Mouse (Mus musculus): ENCODE data around the gene Akr1e1.
A peak's percentile ranks its signal among the peaks of the same experiment; 100 is the strongest.
"Not testable (repeated sequence)": the region's sequence is repeated elsewhere in the genome, so short reads cannot be mapped to it uniquely, and the experiment has no call there.

Akr1e1 gene

GRCm38 (mm10) chr13:4608961-4609409 is at the start of gene Akr1e1:
Gene Akr1e1 (minus strand): TSS chr13:4609174.
- DNase-seq: peak; percentile 84 to 90

- DNase-seq: no peak
These were observed 49.4 kb upstream of the Akr1e1 start for GRCm38 (mm10) chr13:4658346-4658745.

DNA sequence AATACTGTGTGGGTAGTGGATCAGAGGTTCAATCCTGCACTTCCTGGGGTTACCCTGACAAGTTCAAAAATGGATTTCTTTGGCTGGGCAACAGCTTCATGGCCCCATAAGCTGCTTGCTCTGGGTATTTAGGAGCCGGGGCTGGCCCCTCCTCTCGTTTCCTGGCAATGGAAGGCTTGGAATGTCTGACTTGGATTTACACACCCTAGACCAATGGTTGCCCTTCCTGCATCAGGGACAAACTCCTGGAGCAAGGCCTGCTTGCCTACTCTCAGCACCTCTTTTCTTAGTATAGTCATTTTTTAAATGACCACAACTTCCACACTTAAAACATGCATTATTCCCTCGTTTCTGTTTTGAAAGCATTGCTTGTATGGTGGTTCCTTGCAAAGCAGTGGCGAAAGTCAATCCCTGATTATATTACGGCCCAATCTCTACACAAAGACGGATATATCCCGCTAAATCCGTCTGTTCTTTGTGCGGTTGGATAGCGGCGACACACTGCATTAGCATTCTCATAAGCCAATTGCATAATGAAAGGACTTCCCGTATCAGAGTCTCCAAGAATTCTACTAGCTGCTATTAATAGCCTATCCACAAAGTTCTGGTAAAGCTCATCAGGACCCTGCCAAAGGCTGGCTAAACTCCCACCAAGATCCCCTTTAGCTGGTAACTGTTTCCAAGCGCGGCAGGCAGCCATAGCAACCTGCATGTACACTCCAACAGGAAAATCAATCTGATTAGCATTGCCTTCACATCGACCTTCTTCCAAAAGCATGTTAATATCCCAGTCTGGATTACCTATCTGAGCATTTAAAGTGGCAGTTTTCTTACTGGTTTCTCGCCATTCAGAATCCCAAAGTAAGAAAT is 47.5 kb upstream of the Akr1e1 start:
- DNase-seq: no peak

DNA sequence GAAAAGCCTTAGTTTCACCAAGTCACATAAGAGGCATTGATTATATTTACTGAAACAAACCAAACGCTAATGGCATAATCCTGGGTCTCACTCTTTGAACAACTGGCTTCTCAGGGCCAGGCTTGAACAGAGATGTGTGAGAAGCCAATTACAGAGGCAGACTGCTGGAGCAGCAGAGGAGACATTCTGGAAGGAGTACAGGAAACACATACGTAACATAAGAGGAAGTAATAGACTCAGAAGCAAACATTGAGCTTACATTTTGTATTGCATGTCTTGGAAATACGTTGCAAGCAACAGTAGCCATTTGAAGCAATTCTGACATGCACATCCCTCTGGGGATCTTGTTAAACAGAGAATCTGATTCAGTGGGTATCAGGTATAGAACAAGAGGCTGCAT is 41.2 kb upstream of the Akr1e1 start:
- no peak for DNase-seq

GRCm38 (mm10) chr13:4645248-4645647 is 36.3 kb upstream of the Akr1e1 start:
- DNase-seq: no peak

- DNase-seq: no peak
These were observed 1.9 kb upstream of the Akr1e1 start for GRCm38 (mm10) chr13:4610902-4611301.

GRCm38 (mm10) chr13:4608530-4608929 is 444 bp downstream of the Akr1e1 start:
- DNase-seq: no peak

GRCm38 (mm10) chr13:4606821-4607220 is 2.2 kb downstream of the Akr1e1 start:
- peak in 1 of 2 experiments; percentile 5 for DNase-seq

GRCm38 (mm10) chr13:4603431-4603830 is 5.5 kb downstream of the Akr1e1 start:
- DNase-seq: not testable (repeated sequence)

GRCm38 (mm10) chr13:4576921-4577320 is 32.1 kb downstream of the Akr1e1 start:
- no peak for DNase-seq

DNA sequence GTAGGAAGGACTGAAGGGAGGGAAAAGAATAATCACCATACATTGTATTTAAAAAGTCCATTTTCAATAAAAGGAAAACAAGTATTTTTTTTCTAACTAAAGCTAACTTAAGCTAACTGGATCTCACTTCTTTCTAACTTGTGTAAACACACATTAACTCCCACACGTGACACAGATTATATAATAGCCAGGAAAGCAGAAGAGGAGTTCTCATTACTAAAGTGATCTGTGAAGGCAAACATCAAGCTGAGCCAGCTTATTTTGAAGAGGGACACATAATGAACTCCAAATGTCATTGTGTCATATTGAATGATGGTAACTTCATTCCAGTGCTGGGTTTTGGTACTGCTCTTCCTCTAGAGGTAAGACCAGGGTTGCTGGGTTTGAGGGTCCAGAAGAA is 35.1 kb downstream of the Akr1e1 start, which contains the start of gene Akr1c21:
Gene Akr1c21, plus strand, starts transcription at position 205 of the 400 bp plus-strand sequence.
- DNase-seq: no peak

- no peak for DNase-seq
These were observed 43.0 kb downstream of the Akr1e1 start for GRCm38 (mm10) chr13:4565996-4566395.

DNA sequence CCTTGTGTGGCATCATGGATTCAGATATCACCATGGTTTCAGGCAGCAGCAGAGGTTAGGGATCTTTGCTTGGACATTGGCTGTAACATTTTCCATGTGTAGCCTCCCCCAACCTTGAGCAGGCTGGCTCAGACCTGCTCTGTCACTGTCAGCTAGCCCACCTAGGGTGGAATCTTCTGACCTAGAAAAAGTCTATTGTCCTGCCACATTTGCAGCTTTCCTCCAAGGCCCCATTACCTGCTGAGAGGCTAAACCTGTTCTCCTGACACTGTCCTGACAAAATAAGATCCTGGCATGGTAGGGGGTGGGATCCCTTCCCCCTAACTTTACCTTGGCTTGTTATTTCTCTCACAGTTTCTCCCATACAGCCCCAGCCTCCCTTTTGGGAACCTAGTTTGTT is 48.5 kb downstream of the Akr1e1 start:
- DNase-seq: no peak

DNA sequence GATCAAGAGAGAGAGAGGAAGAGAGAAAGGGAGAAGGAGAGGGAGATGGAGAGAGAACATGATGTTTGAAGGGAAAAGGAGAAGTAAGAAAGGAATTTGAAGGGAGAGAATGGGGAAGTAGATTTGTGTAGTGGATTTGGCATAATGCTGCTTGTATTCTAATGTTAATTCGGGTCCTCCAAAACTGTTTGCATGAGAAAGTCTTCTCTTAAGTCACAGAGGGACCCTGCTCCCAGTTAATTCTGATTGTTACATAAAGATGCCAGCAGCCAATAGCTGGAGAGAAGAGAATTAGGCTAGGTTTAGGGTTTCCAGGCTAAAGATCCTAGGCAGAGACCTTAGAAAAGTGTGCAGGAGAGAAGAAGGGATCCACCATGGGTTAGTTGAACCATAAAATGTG is 49.8 kb downstream of the Akr1e1 start:
- DNase-seq: no peak

Measured in kidney, postnatal 4 days (tissue).